Mouse (Mus musculus): ENCODE results near the gene Efna4.

DNA sequence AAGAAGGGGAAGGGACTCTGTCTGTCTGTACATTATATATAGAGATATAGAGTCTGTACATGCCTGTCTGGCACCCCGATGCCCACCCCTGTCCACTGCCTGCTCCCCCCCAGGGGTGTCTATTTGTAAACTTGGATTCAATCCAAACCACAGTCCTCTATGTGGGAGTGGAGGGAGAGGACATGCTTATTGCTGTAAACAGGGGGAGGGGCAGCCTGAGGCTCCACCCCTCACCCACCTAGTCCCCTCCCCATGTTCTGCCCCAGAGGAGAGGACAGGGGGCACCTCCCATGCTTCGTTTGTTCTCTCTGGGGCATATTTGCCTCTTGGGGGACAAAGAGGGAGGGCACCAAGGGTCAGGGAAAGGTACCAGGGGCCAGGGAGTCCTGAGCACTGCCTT lies 23.0 kb downstream of the Efna4 start:
- no peak for TF ChIP-seq CTCF (IDR thresholded peaks at IDR 0.05; ENCODE audit: borderline replicate concordance, insufficient read depth, low read depth, low read length)
- no peak for TF ChIP-seq POLR2A (IDR thresholded peaks at IDR 0.05; ENCODE audit: borderline replicate concordance, insufficient read depth, low read length)
